Mouse (Mus musculus): ENCODE measurements around the gene Foxp1. TPM values are rescaled to one million over a fixed set of nuclear protein-coding genes. Genes with fewer than 3 reads are reported as not detected.

The Foxp1 gene
- polyA plus RNA-seq, 1 experiment from 2014 or later: 66.8 TPM

GRCm38 (mm10) chr6:99408880-99409279 is 113.6 kb downstream of the Foxp1 start:
- Histone ChIP-seq H3K9me3 (replicated peaks) (no peaks in the 10 kb centered on the region), H3K4me2 (no peak overlapping the region), H3K27ac (no peak overlapping the region), H3K27me3 (no peaks in the 10 kb centered on the region), H3K4me1 (replicated peaks) (peaks cover 5% of the 10 kb centered on the region; the same call in 1 of the 2 replicates), H3K36me3 (no peaks in the 10 kb centered on the region), H3K4me3 (no peak overlapping the region), H3K9ac (no peak overlapping the region)
- ATAC-seq (replicated peaks; ENCODE audit: insufficient number of reproducible peaks, insufficient read depth, low FRiP score, low read depth): no peak
- WGBS: 59% methylated on average over 4 of the region's 4 CpGs

DNA sequence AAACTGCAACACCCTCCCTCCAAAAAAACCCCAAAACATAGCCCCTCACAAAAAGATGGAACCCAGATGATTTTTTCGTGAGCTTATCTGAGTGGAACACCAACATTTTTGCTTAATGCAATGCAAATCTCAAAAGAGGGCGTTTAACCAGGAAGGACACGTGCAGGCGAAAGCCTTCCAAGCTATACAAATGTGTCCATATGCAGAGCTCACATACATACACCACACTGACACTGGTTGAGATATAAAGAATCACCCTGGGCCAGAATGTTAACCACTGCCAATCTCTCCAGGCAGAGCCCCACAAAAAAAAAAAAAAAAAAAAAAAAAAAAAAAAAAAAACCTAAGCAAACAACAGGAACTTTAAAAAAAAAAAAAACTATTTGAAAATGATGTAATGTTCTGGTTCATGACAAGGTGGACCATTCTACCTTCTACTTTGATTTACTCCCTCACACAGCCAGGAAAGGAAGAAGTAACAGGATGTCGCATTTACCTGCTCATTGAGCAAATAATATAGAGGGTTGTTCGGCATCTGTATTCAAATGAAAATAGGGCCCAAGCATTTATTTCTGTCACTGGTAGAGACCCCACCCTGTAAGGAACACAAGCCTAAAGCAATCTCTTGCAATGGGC is 118.6 kb downstream of the Foxp1 start:
- WGBS: 85% methylated on average over 6 of the region's 6 CpGs
- Histone ChIP-seq H3K36me3 (no peaks in the 10 kb centered on the region), H3K9me3 (replicated peaks) (no peaks in the 10 kb centered on the region), H3K4me2 (no peak overlapping the region), H3K4me3 (no peak overlapping the region), H3K27me3 (no peaks in the 10 kb centered on the region), H3K9ac (no peak overlapping the region), H3K27ac (no peak overlapping the region), H3K4me1 (replicated peaks) (peaks cover 13% of the 10 kb centered on the region)
- ATAC-seq (replicated peaks; ENCODE audit: insufficient number of reproducible peaks, insufficient read depth, low FRiP score, low read depth): no peak

- no peak for ATAC-seq (replicated peaks; ENCODE audit: insufficient number of reproducible peaks, insufficient read depth, low FRiP score, low read depth)
- H3K27ac ChIP-seq: no peak overlapping the region
- WGBS: 64% methylated on average over 9 of the region's 9 CpGs
- H3K4me3 ChIP-seq: no peak overlapping the region
- no peaks in the 10 kb centered on the region for H3K9me3 ChIP-seq (replicated peaks)
- no peaks in the 10 kb centered on the region for H3K36me3 ChIP-seq
- no peaks in the 10 kb centered on the region for H3K27me3 ChIP-seq
- no peak overlapping the region for H3K4me2 ChIP-seq
- peaks cover 13% of the 10 kb centered on the region for H3K4me1 ChIP-seq (replicated peaks)
- no peak overlapping the region for H3K9ac ChIP-seq
Measured at GRCm38 (mm10) chr6:99402941-99403340, 119.6 kb downstream of the Foxp1 start.

GRCm38 (mm10) chr6:99402370-99402769 is 120.2 kb downstream of the Foxp1 start:
- Histone ChIP-seq H3K4me2 (no peak overlapping the region), H3K27ac (no peak overlapping the region), H3K9ac (no peak overlapping the region), H3K9me3 (replicated peaks) (no peaks in the 10 kb centered on the region), H3K27me3 (no peaks in the 10 kb centered on the region), H3K36me3 (no peaks in the 10 kb centered on the region), H3K4me3 (no peak overlapping the region), H3K4me1 (replicated peaks) (peaks cover 13% of the 10 kb centered on the region)
- 68% methylated on average over 3 of the region's 3 CpGs for WGBS
- ATAC-seq (replicated peaks; ENCODE audit: insufficient number of reproducible peaks, insufficient read depth, low FRiP score, low read depth): no peak

DNA sequence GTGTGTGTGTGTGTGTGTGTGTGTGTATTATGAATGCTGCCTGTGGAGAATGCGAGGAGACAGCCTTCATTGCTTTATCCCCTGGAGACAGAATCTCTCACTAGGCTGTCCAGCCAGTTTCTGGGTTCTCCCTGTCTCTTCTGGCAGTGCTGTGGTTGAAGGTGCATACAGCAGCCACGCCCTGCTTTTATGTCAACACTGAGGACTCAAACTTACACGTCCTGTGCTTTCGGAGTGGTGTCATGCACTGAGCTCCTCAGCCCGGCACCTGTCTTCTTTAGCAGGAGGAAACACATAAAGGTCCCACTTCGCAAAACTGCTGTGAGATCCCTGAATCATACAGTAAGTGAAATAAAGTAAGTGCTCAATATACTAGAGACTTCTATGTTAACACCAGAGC is 120.7 kb downstream of the Foxp1 start:
- H3K9ac ChIP-seq: no peak overlapping the region
- no peaks in the 10 kb centered on the region for H3K36me3 ChIP-seq
- no peak for ATAC-seq (replicated peaks; ENCODE audit: insufficient number of reproducible peaks, insufficient read depth, low FRiP score, low read depth)
- H3K27me3 ChIP-seq: no peaks in the 10 kb centered on the region
- no peak overlapping the region for H3K4me2 ChIP-seq
- no peaks in the 10 kb centered on the region for H3K9me3 ChIP-seq (replicated peaks)
- 75% methylated on average over 6 of the region's 6 CpGs for WGBS
- H3K4me1 ChIP-seq (replicated peaks): peaks cover 13% of the 10 kb centered on the region
- H3K27ac ChIP-seq: no peak overlapping the region
- H3K4me3 ChIP-seq: no peak overlapping the region

DNA sequence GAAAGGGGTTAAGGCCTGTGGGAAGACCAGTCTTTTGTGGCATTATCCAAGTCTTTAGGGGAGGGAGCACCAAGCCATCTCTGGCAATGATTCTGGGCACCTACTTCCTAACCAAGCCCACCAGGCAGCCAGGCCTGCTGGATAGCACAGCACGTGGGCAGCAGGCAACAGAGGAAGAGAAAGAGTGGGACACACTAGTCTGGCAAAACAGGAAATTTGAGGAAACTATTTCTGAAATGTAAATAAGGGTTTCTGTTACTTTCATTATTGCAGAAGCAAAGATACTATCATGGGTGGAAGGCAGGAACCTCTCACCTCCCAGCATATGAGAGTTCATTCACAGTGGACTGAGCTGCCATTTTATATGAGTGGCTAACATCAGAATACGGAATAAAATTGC is 121.3 kb downstream of the Foxp1 start:
- ATAC-seq (replicated peaks; ENCODE audit: insufficient number of reproducible peaks, insufficient read depth, low FRiP score, low read depth): no peak
- WGBS: 63% methylated on average over 2 of the region's 2 CpGs

DNA sequence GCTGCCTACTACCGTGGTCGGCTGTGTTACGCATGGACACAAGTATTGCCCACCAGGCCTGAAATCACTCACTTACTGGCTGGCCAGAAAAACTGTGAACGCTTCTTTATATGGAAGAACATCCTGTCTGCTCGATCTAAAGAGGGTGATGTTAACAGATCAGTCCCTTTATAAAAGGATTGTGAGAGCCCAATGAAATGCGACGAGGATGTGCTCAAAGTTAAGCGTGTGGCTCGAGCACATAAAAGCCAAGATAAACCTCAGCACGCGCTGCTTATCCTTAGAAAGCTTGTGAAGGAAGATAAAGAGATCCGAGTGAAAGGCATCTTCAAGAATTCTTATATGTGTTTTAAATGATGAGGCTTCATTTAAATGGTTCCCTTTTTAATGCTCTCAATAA is 126.8 kb downstream of the Foxp1 start:
- H3K4me1 ChIP-seq (replicated peaks): no peaks in the 10 kb centered on the region

More for the DNA sequence above, 121.3 kb downstream of the Foxp1 start:
- no peaks in the 10 kb centered on the region for H3K36me3 ChIP-seq
- H3K4me3 ChIP-seq: no peak overlapping the region
- no peak overlapping the region for H3K9ac ChIP-seq
- peaks cover 9% of the 10 kb centered on the region for H3K4me1 ChIP-seq (replicated peaks)
- no peak overlapping the region for H3K27ac ChIP-seq
- no peaks in the 10 kb centered on the region for H3K27me3 ChIP-seq
- no peak overlapping the region for H3K4me2 ChIP-seq
- H3K9me3 ChIP-seq (replicated peaks): no peaks in the 10 kb centered on the region

DNA sequence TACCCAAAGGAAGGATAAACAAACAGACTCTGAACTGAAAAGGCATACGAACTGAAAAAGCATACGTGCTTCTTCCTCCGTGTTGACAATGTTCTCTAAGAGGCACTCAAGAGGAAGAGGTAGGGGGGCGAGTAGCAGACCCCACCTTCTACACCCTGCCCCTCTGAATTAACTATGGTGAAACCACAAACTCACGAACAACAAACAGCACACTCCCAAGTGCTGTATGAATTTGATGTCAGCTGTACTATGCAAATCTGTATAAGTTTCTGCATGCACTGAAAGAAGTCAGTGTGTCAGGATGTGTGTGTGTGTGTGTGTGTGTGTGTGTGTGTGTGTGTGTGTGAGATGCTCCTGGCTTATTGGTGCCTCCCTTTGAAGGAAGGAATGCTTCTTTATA is 127.7 kb downstream of the Foxp1 start:
- WGBS: 59% methylated on average over 5 of the region's 5 CpGs
- 0 out of 2 replicates have a peak, but pooled peaks cover 1% of the 10 kb centered on the region for H3K4me1 ChIP-seq (replicated peaks)
- H3K27me3 ChIP-seq: no peaks in the 10 kb centered on the region
- no peak overlapping the region for H3K4me3 ChIP-seq
- H3K27ac ChIP-seq: no peak overlapping the region
- H3K36me3 ChIP-seq: no peaks in the 10 kb centered on the region
- no peak for ATAC-seq (replicated peaks; ENCODE audit: insufficient number of reproducible peaks, insufficient read depth, low FRiP score, low read depth)
- H3K9me3 ChIP-seq (replicated peaks): no peaks in the 10 kb centered on the region
- H3K4me2 ChIP-seq: no peak overlapping the region
- no peak overlapping the region for H3K9ac ChIP-seq

More for the DNA sequence above, 126.8 kb downstream of the Foxp1 start:
- ATAC-seq (replicated peaks; ENCODE audit: insufficient number of reproducible peaks, insufficient read depth, low FRiP score, low read depth): no peak
- 77% methylated on average over 12 of the region's 12 CpGs for WGBS
- no peak overlapping the region for H3K4me3 ChIP-seq
- H3K36me3 ChIP-seq: no peaks in the 10 kb centered on the region
- H3K27me3 ChIP-seq: no peaks in the 10 kb centered on the region
- no peak overlapping the region for H3K27ac ChIP-seq
- no peak overlapping the region for H3K4me2 ChIP-seq
- no peaks in the 10 kb centered on the region for H3K9me3 ChIP-seq (replicated peaks)
- H3K9ac ChIP-seq: no peak overlapping the region

DNA sequence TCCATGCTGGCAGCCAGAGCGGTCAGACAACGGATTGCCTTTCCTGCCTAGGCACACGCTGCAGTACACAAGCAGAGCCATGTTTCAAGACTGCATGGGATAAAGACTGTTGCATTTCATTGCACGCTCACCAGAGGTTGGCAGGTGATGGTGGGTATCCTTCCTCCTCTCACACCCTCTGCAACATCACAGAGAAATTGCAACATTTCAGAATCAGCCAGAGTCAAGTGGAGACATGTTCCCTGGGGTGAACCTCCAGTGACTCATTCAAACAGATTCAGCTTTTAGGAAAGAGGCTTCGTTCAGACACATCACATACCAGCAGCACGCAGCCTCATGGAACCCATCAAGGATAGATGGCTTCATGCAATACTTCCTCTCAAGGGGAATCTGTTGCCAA is 130.0 kb downstream of the Foxp1 start:
- 92% methylated on average over 6 of the region's 6 CpGs for WGBS
- no peaks in the 10 kb centered on the region for H3K27me3 ChIP-seq
- H3K27ac ChIP-seq: no peak overlapping the region
- no peak overlapping the region for H3K4me2 ChIP-seq
- ATAC-seq (replicated peaks; ENCODE audit: insufficient number of reproducible peaks, insufficient read depth, low FRiP score, low read depth): no peak
- no peaks in the 10 kb centered on the region for H3K36me3 ChIP-seq
- peaks cover 14% of the 10 kb centered on the region for H3K4me1 ChIP-seq (replicated peaks)
- H3K9me3 ChIP-seq (replicated peaks): no peaks in the 10 kb centered on the region
- H3K4me3 ChIP-seq: no peak overlapping the region
- no peak overlapping the region for H3K9ac ChIP-seq

- Histone ChIP-seq H3K27me3 (no peaks in the 10 kb centered on the region), H3K4me2 (no peak overlapping the region), H3K9me3 (replicated peaks) (no peaks in the 10 kb centered on the region), H3K4me1 (replicated peaks) (peaks cover 23% of the 10 kb centered on the region), H3K9ac (no peak overlapping the region), H3K27ac (peak overlapping the region; percentile 82), H3K36me3 (no peaks in the 10 kb centered on the region), H3K4me3 (no peak overlapping the region)
- ATAC-seq (replicated peaks; ENCODE audit: insufficient number of reproducible peaks, insufficient read depth, low FRiP score, low read depth): peak; percentile 43; the same call in 1 of the 2 replicates
- 59% methylated on average over 19 of the region's 19 CpGs for WGBS
Measured at GRCm38 (mm10) chr6:99388741-99389675, 133.5 kb downstream of the Foxp1 start.

GRCm38 (mm10) chr6:99388023-99388422 is 134.5 kb downstream of the Foxp1 start:
- Histone ChIP-seq H3K4me3 (no peak overlapping the region), H3K36me3 (no peaks in the 10 kb centered on the region), H3K4me1 (replicated peaks) (peaks cover 27% of the 10 kb centered on the region), H3K9ac (no peak overlapping the region), H3K27me3 (no peaks in the 10 kb centered on the region), H3K9me3 (replicated peaks) (no peaks in the 10 kb centered on the region), H3K27ac (peak overlapping the region; percentile 82), H3K4me2 (no peak overlapping the region)
- WGBS: 82% methylated on average over 5 of the region's 5 CpGs
- ATAC-seq (replicated peaks; ENCODE audit: insufficient number of reproducible peaks, insufficient read depth, low FRiP score, low read depth): no peak
